Mouse (Mus musculus) brain, embryonic 14.5 days (tissue): ENCODE measurements around the gene Cd55. TPM values are rescaled to one million over a fixed set of nuclear protein-coding genes. Genes with fewer than 3 reads are reported as not detected.

Source experiments
- DNase-seq: peaks from one replicate; pipeline ENCODE4 v3.0.0-alpha.2; 2011; ENCODE audit warnings: low read depth
- CTCF ChIP-seq: fragments of 200-500 bp; IDR thresholded peaks from 2 replicates; pipeline ENCODE4 v1.5.1; 2012; ENCODE audit warnings: inconsistent platforms, mild to moderate bottlenecking, moderate library complexity, borderline replicate concordance; ENCODE audit not compliant: insufficient read depth, insufficient read length; ENCODE audit errors: extremely low read depth
- POLR2A ChIP-seq: fragments of 200-500 bp; IDR thresholded peaks from 2 replicates; pipeline ENCODE4 v1.6.1; 2012; ENCODE audit warnings: mild to moderate bottlenecking, inconsistent platforms, borderline replicate concordance; ENCODE audit not compliant: poor library complexity, insufficient read depth, insufficient read length, severe bottlenecking; ENCODE audit errors: extremely low read depth
- polyA plus RNA-seq: library from polyadenylated mRNA; depleted of rRNA; stranded (reverse); fragments of >200 nt; gene quantifications from 2 replicates; pipeline ENCODE4 v1.2.3, GENCODE M21; 2012; rRNA removed

The Cd55 gene
- polyA plus RNA-seq = 3.8 and 6.1 TPM in 2 replicates

GRCm38 (mm10) chr1:130462084-130462861, at the start of gene Cd55:
TSS of gene Cd55 (minus strand) at chr1:130462744.
- no peak for TF ChIP-seq POLR2A
- peak; percentile 91 for TF ChIP-seq CTCF
- peak; percentile 93 for DNase-seq

GRCm38 (mm10) chr1:130511823-130512370, 49.4 kb upstream of the Cd55 start:
- TF ChIP-seq CTCF = no peak
- TF ChIP-seq POLR2A = no peak
- DNase-seq = no peak

- TF ChIP-seq POLR2A = no peak
- DNase-seq = no peak
Measured at GRCm38 (mm10) chr1:130508957-130509350, 46.4 kb upstream of the Cd55 start.

- TF ChIP-seq CTCF (no peak), POLR2A (no peak)
- no peak for DNase-seq
Measured at GRCm38 (mm10) chr1:130508030-130508956, 45.7 kb upstream of the Cd55 start.

- no peak for DNase-seq
- TF ChIP-seq CTCF (no peak), POLR2A (no peak)
Measured at GRCm38 (mm10) chr1:130507408-130507807, 44.9 kb upstream of the Cd55 start.

- TF ChIP-seq CTCF (no peak), POLR2A (no peak)
- DNase-seq = no peak
Measured at GRCm38 (mm10) chr1:130499962-130500361, 37.4 kb upstream of the Cd55 start.

GRCm38 (mm10) chr1:130498331-130498730, 35.8 kb upstream of the Cd55 start:
- TF ChIP-seq POLR2A (no peak), CTCF (no peak)

GRCm38 (mm10) chr1:130486816-130487545, 24.4 kb upstream of the Cd55 start:
- no peak for TF ChIP-seq CTCF
- TF ChIP-seq POLR2A = no peak
- DNase-seq = no peak

More at GRCm38 (mm10) chr1:130498331-130498730, 35.8 kb upstream of the Cd55 start:
- DNase-seq = no peak

GRCm38 (mm10) chr1:130485828-130486620, 23.5 kb upstream of the Cd55 start:
- DNase-seq = no peak
- TF ChIP-seq CTCF = no peak
- no peak for TF ChIP-seq POLR2A

GRCm38 (mm10) chr1:130485376-130485775, 22.8 kb upstream of the Cd55 start:
- no peak for DNase-seq
- TF ChIP-seq POLR2A (no peak), CTCF (no peak)

GRCm38 (mm10) chr1:130474936-130475335, 12.4 kb upstream of the Cd55 start:
- DNase-seq = no peak
- no peak for TF ChIP-seq POLR2A
- TF ChIP-seq CTCF = no peak

- no peak for TF ChIP-seq POLR2A
- TF ChIP-seq CTCF = no peak
- DNase-seq = no peak
Measured at GRCm38 (mm10) chr1:130474226-130474625, 11.7 kb upstream of the Cd55 start.
